Mouse (Mus musculus) MEL (cell line): ENCODE data around the gene BC030500. TPM values are rescaled to one million over a fixed set of nuclear protein-coding genes. Genes with fewer than 3 reads are reported as not detected.

ENCODE experiments used
- DNase-seq: peaks from one replicate; pipeline ENCODE4 v3.0.0; 2011; ENCODE audit warnings: low read depth, low spot score
- H3K27ac ChIP-seq: 2 replicates; pipeline ENCODE4 v1.5.1; 2012; ENCODE audit warnings: low read depth, mild to moderate bottlenecking, control low read depth, low read length, moderate library complexity; ENCODE audit not compliant: control insufficient read depth
- H3K27me3 ChIP-seq, 2 experiments: fragments of 150-350 bp in 1 of 2; sonication (generic) in 1 of 2; 2 replicates each; pipeline ENCODE4 v1.6.1; 2012; ENCODE audit warnings: low read length in 2 of 2, mild to moderate bottlenecking in 2 of 2, improper control_type of control experiment in 1 of 2, moderate library complexity in 1 of 2; ENCODE audit not compliant: insufficient read depth in 2 of 2, control insufficient read depth in 1 of 2
- H3K36me3 ChIP-seq, 2 experiments: 2 replicates each; pipeline ENCODE4 v1.6.1; 2012 to 2014; ENCODE audit warnings: low read length in 2 of 2, improper control_type of control experiment in 1 of 2, inconsistent platforms in 1 of 2, mild to moderate bottlenecking in 1 of 2; ENCODE audit not compliant: insufficient read depth in 2 of 2, control insufficient read depth in 1 of 2
- H3K4me1 ChIP-seq, 2 experiments: fragments of 150-350 bp in 1 of 2; sonication (generic) in 1 of 2; 2 replicates each; pipeline ENCODE4 v1.6.1; 2012; ENCODE audit warnings: low read length in 2 of 2, improper control_type of control experiment in 1 of 2, mild to moderate bottlenecking in 1 of 2; ENCODE audit not compliant: insufficient read depth in 2 of 2, control insufficient read depth in 1 of 2
- H3K4me3 ChIP-seq, 2 experiments: fragments of 150-350 bp in 1 of 2; sonication (generic) in 1 of 2; 2 replicates each; pipeline ENCODE4 v1.5.1; 2012; ENCODE audit warnings: low read depth in 2 of 2, low read length in 2 of 2, mild to moderate bottlenecking in 2 of 2, moderate library complexity in 2 of 2, control low read depth in 1 of 2, improper control_type of control experiment in 1 of 2; ENCODE audit not compliant: control insufficient read depth in 1 of 2, insufficient read depth in 1 of 2
- H3K79me2 ChIP-seq: 2 replicates; pipeline ENCODE4 v1.6.1; 2012; ENCODE audit warnings: mild to moderate bottlenecking, low read length, moderate library complexity; ENCODE audit not compliant: control insufficient read depth, poor library complexity, insufficient read depth
- H3K9ac ChIP-seq: 2 replicates; pipeline ENCODE4 v1.6.1; 2012; ENCODE audit warnings: low read depth, mild to moderate bottlenecking, control low read depth, low read length, moderate library complexity; ENCODE audit not compliant: control insufficient read depth, poor library complexity, severe bottlenecking
- H3K9me3 ChIP-seq: fragments of 150-350 bp; sonication (generic); replicated peaks from 2 replicates; pipeline ENCODE4 v1.6.1; 2012; ENCODE audit warnings: mild to moderate bottlenecking, low read length, improper control_type of control experiment, moderate library complexity; ENCODE audit not compliant: insufficient read depth
- BHLHE40 ChIP-seq: IDR thresholded peaks from 2 replicates; pipeline ENCODE4 v1.6.1; 2012; ENCODE audit warnings: low read depth, mild to moderate bottlenecking, inconsistent platforms, low read length, improper control_type of control experiment, borderline replicate concordance
- CHD1 ChIP-seq: IDR thresholded peaks from 2 replicates; pipeline ENCODE4 v1.6.1; 2012; ENCODE audit warnings: low read depth, mild to moderate bottlenecking, inconsistent platforms, low read length, improper control_type of control experiment
- CTCF ChIP-seq, 3 experiments: IDR thresholded peaks in 2 of 3; conservative IDR thresholded peaks in 1 of 3; 2 replicates each; pipeline ENCODE4 v1.5.1; 2011 to 2012; ENCODE audit warnings: low read length in 3 of 3, low read depth in 2 of 3, mild to moderate bottlenecking in 2 of 3, improper control_type of control experiment in 1 of 3, inconsistent platforms in 1 of 3, mixed read lengths in 1 of 3, moderate library complexity in 1 of 3; ENCODE audit not compliant: control insufficient read depth in 1 of 3, insufficient read depth in 1 of 3, poor library complexity in 1 of 3, severe bottlenecking in 1 of 3
- E2F4 ChIP-seq: IDR thresholded peaks from 2 replicates; pipeline ENCODE4 v1.6.1; 2011; ENCODE audit warnings: low read depth, low read length, improper control_type of control experiment, borderline replicate concordance
- ELF1 ChIP-seq: IDR thresholded peaks from 2 replicates; pipeline ENCODE4 v1.6.1; 2014; ENCODE audit warnings: low read depth, mild to moderate bottlenecking, inconsistent platforms, low read length, improper control_type of control experiment, moderate library complexity
- ETS1 ChIP-seq: IDR thresholded peaks from 2 replicates; pipeline ENCODE4 v1.6.1; 2012; ENCODE audit warnings: low read depth, mild to moderate bottlenecking, inconsistent platforms, low read length, improper control_type of control experiment, moderate library complexity
- GABPA ChIP-seq: IDR thresholded peaks from 2 replicates; pipeline ENCODE4 v1.6.1; 2012; ENCODE audit warnings: low read depth, mild to moderate bottlenecking, inconsistent platforms, low read length, improper control_type of control experiment, moderate library complexity
- GATA1 ChIP-seq: IDR thresholded peaks from 2 replicates; pipeline ENCODE4 v1.6.1; 2011; ENCODE audit warnings: low read depth, low read length, improper control_type of control experiment
- JUND ChIP-seq: IDR thresholded peaks from 2 replicates; pipeline ENCODE4 v1.6.1; 2011; ENCODE audit warnings: low read depth, mild to moderate bottlenecking, improper control_type of control experiment, low read length
- KAT2A ChIP-seq: conservative IDR thresholded peaks from 2 replicates; pipeline ENCODE4 v1.6.1; 2012; ENCODE audit warnings: low read depth, low read length, improper control_type of control experiment, inconsistent platforms
- MAZ ChIP-seq: IDR thresholded peaks from 2 replicates; pipeline ENCODE4 v1.6.1; 2012; ENCODE audit warnings: low read depth, mild to moderate bottlenecking, inconsistent platforms, low read length, improper control_type of control experiment
- MXI1 ChIP-seq: IDR thresholded peaks from 2 replicates; pipeline ENCODE4 v1.6.1; 2011; ENCODE audit warnings: mild to moderate bottlenecking, low read depth, low read length, improper control_type of control experiment
- MYB ChIP-seq: IDR thresholded peaks from 2 replicates; pipeline ENCODE4 v1.6.1; 2011; ENCODE audit warnings: mild to moderate bottlenecking, low read depth, low read length, improper control_type of control experiment
- NRF1 ChIP-seq: IDR thresholded peaks from 2 replicates; pipeline ENCODE4 v1.6.1; 2014; ENCODE audit warnings: low read depth, mild to moderate bottlenecking, inconsistent platforms, low read length, improper control_type of control experiment, moderate library complexity; ENCODE audit not compliant: poor library complexity, insufficient read depth, severe bottlenecking
- POLR2A ChIP-seq, 2 experiments: IDR thresholded peaks; 2 replicates each; pipeline ENCODE4 v1.6.1; 2011 to 2012; ENCODE audit warnings: low read length in 2 of 2, mild to moderate bottlenecking in 2 of 2, control low read depth in 1 of 2, improper control_type of control experiment in 1 of 2, low read depth in 1 of 2, moderate library complexity in 1 of 2; ENCODE audit not compliant: control insufficient read depth in 1 of 2, insufficient read depth in 1 of 2, poor library complexity in 1 of 2
- POLR2AphosphoS2 ChIP-seq: IDR thresholded peaks from 2 replicates; pipeline ENCODE4 v1.6.1; 2011; ENCODE audit warnings: low read length, improper control_type of control experiment
- POLR2AphosphoS5 ChIP-seq: IDR thresholded peaks from 2 replicates; pipeline ENCODE4 v1.6.1; 2012; ENCODE audit warnings: low read depth, borderline replicate concordance, mild to moderate bottlenecking, inconsistent platforms, low read length, moderate library complexity, mixed read lengths
- RAD21 ChIP-seq: IDR thresholded peaks from 2 replicates; pipeline ENCODE4 v1.6.1; 2011; ENCODE audit warnings: mild to moderate bottlenecking, low read depth, low read length, improper control_type of control experiment
- RCOR1 ChIP-seq: IDR thresholded peaks from 2 replicates; pipeline ENCODE4 v1.6.1; 2012; ENCODE audit warnings: low read depth, mild to moderate bottlenecking, inconsistent platforms, low read length, improper control_type of control experiment
- SIN3A ChIP-seq: IDR thresholded peaks from 2 replicates; pipeline ENCODE4 v1.6.1; 2012; ENCODE audit warnings: low read length, improper control_type of control experiment, inconsistent platforms
- SMC3 ChIP-seq: IDR thresholded peaks from 2 replicates; pipeline ENCODE4 v1.6.1; 2011; ENCODE audit warnings: low read depth, low read length, improper control_type of control experiment
- TAL1 ChIP-seq: IDR thresholded peaks from 2 replicates; pipeline ENCODE4 v1.6.1; 2012; ENCODE audit warnings: mild to moderate bottlenecking, inconsistent platforms, low read length, moderate library complexity, mixed read lengths
- ZC3H11A ChIP-seq: IDR thresholded peaks from 2 replicates; pipeline ENCODE4 v1.6.1; 2012; ENCODE audit warnings: low read depth, mild to moderate bottlenecking, inconsistent platforms, low read length, improper control_type of control experiment
- ZKSCAN1 ChIP-seq: IDR thresholded peaks from 2 replicates; pipeline ENCODE4 v1.6.1; 2012; ENCODE audit warnings: low read depth, mild to moderate bottlenecking, inconsistent platforms, low read length, improper control_type of control experiment, moderate library complexity
- ZNF384 ChIP-seq: IDR thresholded peaks from 2 replicates; pipeline ENCODE4 v1.6.1; 2012; ENCODE audit warnings: low read depth, mild to moderate bottlenecking, inconsistent platforms, low read length, improper control_type of control experiment
- polyA plus RNA-seq, 2 experiments: library from polyadenylated mRNA; stranded (reverse) in 1 of 2; unstranded in 1 of 2; fragments of >175 nt in 1 of 2; fragments of >200 nt in 1 of 2; gene quantifications; 2 replicates each; pipeline versions ENCODE4 v1.2.1 to v1.2.4; 2012; ENCODE audit warnings: low replicate concordance in 2 of 2, low read depth in 1 of 2; ENCODE audit not compliant: insufficient read length in 2 of 2, insufficient read depth in 1 of 2, missing spikeins in 1 of 2
- total RNA-seq: library from RNA; depleted of rRNA; stranded (reverse); fragments of 300-350 nt; gene quantifications from 2 replicates; pipeline ENCODE4 v1.2.3, GENCODE M21; 2012

BC030500 gene
- total and polyA plus RNA-seq, 3 experiments, result not detected

GRCm38 (mm10) chr8:58895960-58896359 is 15.6 kb upstream of the BC030500 start:
- Histone ChIP-seq H3K36me3 (no peaks in the 10 kb centered on the region), H3K4me1 (no peaks in the 10 kb centered on the region), H3K27me3 (no peaks in the 10 kb centered on the region), H3K9me3 (no peaks in the 10 kb centered on the region), H3K79me2 (no peaks in the 10 kb centered on the region), H3K4me3 (no peak overlapping the region), H3K27ac (no peak overlapping the region), H3K9ac (no peak overlapping the region)
- DNase-seq, result no peak
- TF ChIP-seq ETS1, result no peak
- no peak for TF ChIP-seq POLR2AphosphoS5
- TF ChIP-seq CHD1, result no peak
- no peak for TF ChIP-seq E2F4
- no peak for TF ChIP-seq MAZ
- no peak for TF ChIP-seq GABPA
- TF ChIP-seq POLR2A (IDR thresholded peaks at IDR 0.05; ENCODE audit: control insufficient read depth in 1 of 2, insufficient read depth in 1 of 2, low read depth in 1 of 2, low read length in 2 of 2, poor library complexity in 1 of 2), result no peak
- TF ChIP-seq TAL1, result no peak
- TF ChIP-seq BHLHE40, result no peak
- TF ChIP-seq MYB, result no peak
- no peak for TF ChIP-seq SMC3
- no peak for TF ChIP-seq MXI1

- Histone ChIP-seq H3K4me3 (no peak overlapping the region), H3K9me3 (no peaks in the 10 kb centered on the region), H3K27me3 (no peaks in the 10 kb centered on the region), H3K36me3 (no peaks in the 10 kb centered on the region), H3K79me2 (no peaks in the 10 kb centered on the region), H3K4me1 (no peaks in the 10 kb centered on the region), H3K27ac (no peak overlapping the region), H3K9ac (no peak overlapping the region)
- TF ChIP-seq ZNF384 (no peak), MYB (no peak), ZKSCAN1 (no peak), GATA1 (no peak), SIN3A (no peak)
- DNase-seq, result no peak
Observed at GRCm38 (mm10) chr8:58904465-58904864, 7.1 kb upstream of the BC030500 start.

- H3K9me3 ChIP-seq, result no peaks in the 10 kb centered on the region
- no peak for DNase-seq
- no peaks in the 10 kb centered on the region for H3K79me2 ChIP-seq
- no peak within 1 kb of the TSS for H3K4me3 ChIP-seq
- H3K27ac ChIP-seq, result no peak within 1 kb of the TSS
- H3K27me3 ChIP-seq, result no peaks in the 10 kb centered on the region
- H3K9ac ChIP-seq, result no peak within 1 kb of the TSS
- no peaks in the 10 kb centered on the region for H3K4me1 ChIP-seq
- TF ChIP-seq POLR2AphosphoS2 (no peak), GATA1 (no peak), CHD1 (no peak), CTCF (IDR thresholded peaks at IDR 0.05 in 2 of 3, conservative IDR thresholded peaks at IDR 0.05 in 1 of 3; ENCODE audit: control insufficient read depth in 1 of 3, insufficient read depth in 1 of 3, low read depth in 2 of 3, low read length in 3 of 3, poor library complexity in 1 of 3, severe bottlenecking in 1 of 3) (no peak), RAD21 (no peak), SIN3A (no peak), NRF1 (no peak), RCOR1 (no peak), ETS1 (no peak), JUND (no peak), POLR2AphosphoS5 (no peak), KAT2A (no peak), ZC3H11A (no peak), ELF1 (no peak), GABPA (no peak)
- no peaks in the 10 kb centered on the region for H3K36me3 ChIP-seq
Observed at GRCm38 (mm10) chr8:58912196-58912839, 763 bp downstream of the BC030500 start, which contains the start of gene Galntl6. Galntl6 (minus strand) TSS chr8:58912640.
